Mouse (Mus musculus) layer of hippocampus, postnatal 10 days (tissue): ENCODE data around the gene B4galnt3. TPM values are rescaled to one million over a fixed set of nuclear protein-coding genes. Genes with fewer than 3 reads are reported as not detected.

Experiments used
- DNase-seq, 2 experiments: peaks; one replicate each; pipeline ENCODE4 v3.0.0; 2021; ENCODE audit warnings: low spot score in 2 of 2
- total RNA-seq, 2 experiments: library from RNA; stranded (reverse); gene quantifications; 2 replicates each; pipeline ENCODE4 v1.2.3; 2021

B4galnt3 gene
- total RNA-seq, 2 experiments from 2014 or later = 1.9 to 2.2 TPM

DNA sequence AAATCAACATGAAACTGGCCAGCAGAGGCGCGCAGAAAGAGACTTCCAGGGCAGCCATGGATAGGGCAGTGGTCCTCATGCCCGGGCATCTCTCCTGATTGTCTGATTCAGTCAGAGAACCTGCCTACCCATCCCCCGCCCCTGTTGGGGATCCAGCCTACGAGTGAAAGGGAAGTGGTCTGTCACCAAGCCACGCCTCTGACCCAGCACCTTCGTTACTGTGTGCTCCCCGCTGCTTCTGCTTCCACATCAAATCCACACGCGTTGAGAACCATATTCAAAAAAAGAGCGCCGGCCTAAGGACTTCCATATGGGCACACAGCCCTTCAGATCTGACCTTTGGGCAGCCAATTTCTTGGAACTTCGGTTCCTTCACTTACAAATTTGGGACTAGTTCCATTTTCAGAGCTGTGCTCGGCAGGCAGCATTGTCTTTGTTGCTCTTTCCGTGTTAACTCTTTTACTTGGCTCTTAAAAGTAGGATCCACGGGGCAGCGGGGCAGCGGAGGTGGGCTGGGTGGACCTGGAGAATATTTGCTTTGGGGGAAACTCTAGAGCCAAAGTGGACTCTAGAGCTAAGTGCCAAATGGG lies 106.7 kb downstream of the B4galnt3 start:
- DNase-seq = peak in 1 of 2 experiments; percentile 33

DNA sequence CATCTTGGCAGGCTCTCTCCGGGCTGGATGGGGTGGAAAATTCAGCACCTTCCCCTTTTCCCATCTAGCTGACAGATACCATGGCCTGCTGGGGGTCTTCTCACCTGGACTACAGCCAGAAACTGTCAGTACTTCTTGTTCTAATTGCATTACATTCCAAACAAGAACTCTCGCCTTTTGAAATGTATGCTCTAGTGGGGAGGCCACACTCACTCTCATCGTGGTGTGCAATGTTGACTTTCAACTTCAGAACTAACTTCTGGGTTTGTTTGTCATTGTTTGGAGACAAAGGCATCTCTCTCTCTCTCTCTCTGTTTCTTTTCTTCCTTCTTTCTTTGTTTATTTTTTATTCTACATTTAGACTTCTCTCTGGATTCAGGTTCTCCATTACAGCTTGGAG lies 107.8 kb downstream of the B4galnt3 start:
- DNase-seq = no peak

DNA sequence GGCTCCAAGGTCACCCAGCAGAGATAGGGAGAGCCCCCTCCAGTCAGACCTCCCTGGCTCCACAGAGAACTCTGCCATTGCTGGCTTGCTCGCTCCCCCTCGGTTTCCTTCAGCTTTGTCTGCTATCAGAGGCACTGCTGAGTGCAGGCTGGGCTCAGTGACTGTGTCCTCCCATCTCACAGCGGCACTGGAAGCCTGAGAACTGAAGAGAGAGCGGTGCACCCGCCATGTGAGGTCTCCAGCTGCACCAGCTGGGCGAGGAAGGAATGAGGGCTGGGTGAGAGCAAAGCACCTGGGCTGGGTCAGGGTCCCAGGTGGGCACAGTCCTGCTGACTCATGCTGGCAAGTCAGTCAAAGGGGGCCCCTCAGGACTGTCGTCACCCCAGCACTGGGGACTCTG lies 108.6 kb downstream of the B4galnt3 start:
- no peak for DNase-seq

DNA sequence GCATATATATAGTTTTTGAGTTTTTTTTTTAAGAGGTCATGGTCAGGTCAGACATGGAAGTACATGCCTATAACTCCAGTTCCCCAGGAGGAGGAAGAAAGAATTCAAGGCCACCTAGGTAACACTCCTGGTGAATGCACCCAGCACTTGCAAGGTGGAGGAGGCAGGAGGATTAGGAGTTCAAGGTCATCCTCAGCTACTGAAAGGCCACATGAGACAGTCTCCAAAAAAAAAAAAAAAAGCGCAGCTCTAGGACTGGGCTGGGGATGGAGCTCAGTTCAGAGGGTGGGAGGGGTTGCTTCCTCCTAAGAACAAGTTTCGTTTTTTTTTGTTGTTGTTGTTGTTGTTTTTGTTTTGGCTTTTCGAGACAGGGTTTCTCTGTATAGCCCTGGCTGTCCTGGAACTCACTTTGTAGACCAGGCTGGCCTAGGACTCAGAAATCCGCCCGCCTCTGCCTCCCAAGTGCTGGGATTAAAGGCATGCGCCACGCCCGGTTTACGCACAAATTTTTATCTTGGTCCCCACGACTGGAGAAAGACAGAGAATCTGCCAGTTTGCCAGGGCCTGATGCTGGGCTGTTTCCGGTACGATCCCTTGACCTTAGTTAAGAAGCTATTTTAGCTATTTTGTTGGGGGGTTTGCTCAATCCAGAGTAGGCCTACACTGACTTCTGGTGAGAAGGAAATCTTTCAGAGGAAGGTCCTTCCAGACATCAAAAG lies 109.2 kb downstream of the B4galnt3 start:
- DNase-seq = no peak

DNA sequence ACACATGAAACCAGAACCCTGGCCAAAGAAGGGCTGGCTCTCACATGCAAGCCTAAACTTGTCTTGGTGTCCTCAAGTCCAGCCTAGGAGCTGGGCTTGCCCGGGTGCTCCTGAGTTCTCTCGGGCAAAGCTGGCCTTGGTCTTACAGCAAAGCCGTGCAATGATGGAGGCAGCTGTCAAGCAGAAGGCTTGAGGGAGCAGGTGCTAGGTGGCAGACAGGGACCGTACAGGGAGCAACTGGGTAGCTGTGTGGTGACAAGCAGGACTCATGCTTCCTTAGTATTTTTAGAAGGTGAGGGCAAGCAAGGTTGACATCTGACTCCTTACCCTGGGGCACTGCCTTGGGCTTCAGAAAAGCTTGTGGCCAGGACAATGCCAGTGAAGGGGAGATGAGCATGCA lies 110.6 kb downstream of the B4galnt3 start:
- DNase-seq = no peak

DNA sequence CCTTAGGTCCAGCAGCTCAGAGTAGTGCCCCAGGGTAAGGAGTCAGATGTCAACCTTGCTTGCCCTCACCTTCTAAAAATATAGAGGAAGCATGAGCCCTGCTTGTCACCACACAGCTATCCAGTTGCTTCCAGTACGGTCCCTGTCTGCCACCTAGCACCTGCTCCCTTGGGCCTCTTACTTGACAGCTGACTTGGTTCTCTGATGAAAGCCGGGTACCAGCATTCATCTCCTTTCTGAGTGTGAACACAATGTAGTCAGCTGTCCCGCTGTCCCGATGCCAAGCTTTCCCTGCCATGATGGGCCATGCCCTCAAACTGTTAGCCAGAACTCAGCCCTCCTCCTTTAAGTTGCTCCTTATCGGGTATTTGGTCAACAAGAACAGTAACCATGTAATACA lies 112.2 kb downstream of the B4galnt3 start:
- DNase-seq = no peak

DNA sequence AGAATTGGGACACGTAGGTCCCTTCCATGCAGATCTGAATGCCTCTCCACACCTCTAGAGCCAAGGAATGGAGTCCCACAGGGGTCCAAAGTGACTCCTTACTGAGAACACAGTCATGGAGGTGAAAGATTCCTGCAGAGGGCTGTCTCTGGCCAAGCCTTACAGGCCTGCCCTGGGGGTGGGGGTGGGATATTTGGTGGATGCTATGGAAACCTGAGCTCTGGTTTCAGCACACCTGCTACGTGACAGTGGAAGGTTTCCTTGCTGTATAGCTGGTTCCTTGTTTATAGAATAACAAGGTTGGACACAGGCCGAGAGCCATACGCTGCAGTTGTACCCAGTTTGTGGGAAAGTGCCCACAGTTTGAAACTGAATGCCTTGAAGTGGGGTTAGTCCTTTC lies 113.9 kb downstream of the B4galnt3 start:
- DNase-seq = no peak

DNA sequence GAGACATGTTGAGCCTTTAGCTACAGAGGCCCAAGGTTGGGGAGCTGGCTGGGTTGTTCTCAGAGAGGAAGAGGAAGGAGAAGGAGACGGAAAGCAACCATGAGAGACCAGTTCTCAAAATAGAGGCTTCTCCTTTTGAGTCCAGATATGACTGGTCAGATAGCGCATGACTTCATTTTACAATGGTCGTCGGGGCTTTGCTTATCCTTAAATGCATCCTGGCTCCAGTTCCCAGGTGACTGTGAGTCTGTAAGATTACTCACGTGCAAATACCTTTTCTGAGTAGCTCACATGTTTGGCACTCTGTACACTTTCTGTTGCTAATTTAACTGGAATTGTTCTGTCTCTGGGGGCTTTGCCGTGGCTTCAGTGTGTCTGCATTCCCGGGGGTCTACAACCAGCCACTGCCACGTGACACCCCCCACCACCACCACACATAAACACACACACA lies 114.6 kb downstream of the B4galnt3 start:
- DNase-seq = no peak

DNA sequence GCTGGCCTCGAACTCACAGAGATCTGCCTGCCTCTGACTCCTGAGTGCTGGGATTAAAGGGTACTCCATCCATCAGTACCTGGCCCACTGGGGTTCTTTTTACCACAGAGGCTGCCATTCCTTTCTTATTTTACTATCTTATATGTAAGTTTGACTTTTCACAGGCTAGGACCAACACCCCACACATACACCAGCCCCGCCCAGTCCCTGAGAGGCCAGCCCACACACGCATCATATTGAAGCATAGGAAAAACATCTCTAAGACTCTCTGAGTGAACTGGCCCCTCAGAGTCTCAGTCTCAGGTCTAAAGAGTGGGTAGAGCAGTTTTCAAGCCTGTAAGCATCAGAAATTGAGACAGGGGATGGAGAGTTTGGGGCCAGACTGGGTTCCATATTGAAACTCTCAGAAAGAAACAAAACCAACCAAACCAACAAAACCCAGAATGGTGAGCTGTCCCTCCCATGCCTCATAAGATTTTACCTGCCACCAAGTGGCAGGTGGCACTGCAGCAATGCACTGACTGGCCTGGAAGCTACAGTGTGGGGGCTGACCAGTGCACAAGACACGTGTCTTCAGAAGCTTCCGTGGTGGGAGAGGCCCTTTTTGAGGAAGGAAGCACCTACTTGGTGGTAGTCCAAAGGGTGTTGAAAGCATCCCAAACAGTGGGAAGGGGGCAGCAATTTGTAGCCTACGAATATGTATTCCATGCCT lies 115.2 kb downstream of the B4galnt3 start:
- DNase-seq = no peak

DNA sequence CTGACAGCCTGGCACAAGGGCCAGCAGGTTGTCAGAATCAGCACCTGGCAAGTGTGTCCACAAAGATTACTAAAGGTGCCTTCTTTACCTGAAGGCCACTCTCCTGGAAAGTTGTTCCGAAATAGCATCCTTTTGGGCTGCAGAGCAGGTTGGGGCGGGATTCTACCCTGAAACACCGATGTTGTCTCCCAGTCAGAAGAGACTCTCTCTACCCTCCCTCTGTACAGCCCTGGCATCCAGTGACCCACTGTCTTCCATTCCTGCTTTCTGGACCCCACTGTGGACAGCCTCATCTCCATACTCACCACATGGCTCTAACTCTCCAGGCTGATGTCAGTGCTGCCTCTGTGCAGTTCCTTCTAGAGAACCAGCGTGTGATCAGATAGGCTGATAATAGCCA lies 118.7 kb downstream of the B4galnt3 start:
- DNase-seq = no peak

DNA sequence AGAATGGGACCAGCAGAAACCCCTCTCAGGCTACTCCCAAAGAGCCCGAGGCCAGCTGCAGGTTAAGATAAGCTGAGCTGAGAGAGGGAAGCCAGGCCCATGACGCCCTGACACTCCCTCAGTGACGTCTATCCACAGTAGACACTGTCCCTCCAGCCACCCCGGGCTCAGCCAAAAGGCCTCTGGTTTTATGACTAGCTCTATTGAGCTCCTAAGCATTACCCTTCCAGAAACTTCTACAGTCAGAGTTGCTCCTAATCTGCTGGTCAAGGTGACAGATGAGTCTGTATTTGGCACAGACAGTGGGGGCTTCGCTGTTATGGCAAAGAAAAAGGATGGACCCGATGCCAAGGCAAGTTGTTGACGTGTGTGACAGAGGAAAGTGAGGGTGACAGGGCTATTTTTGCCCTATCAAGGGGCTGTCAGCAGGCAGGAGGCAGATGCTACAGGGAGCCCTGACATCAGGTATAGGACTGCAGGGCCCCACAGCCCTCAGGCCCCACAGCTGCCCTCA lies 119.7 kb downstream of the B4galnt3 start:
- DNase-seq = no peak

DNA sequence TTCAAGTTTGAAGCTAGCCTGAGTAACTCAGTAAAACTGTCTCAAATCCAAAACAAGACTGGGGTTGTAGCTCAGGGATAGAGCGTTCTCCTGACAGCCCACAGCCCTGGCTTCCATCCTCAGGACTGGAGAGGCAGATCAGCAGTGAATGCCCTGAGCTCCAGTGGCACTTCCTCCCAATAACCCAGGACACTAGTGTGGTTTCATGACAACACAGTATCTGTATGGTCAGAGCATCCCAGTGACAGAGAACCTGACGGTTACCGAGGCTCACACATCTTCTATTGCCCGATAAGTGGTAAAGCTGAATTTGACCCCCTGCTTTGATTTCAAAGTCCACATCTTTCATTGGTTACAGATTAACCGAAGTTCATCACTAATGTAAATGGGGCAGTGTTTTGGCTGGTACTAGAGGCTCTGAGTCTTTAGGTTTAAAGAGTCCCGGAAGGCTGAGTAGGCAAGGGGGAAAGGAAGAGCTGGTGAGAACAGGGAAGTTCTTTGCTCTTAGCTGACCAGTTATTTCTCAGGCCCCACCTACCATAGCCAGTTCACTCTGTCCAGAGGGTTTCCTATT lies 120.2 kb downstream of the B4galnt3 start:
- no peak for DNase-seq

DNA sequence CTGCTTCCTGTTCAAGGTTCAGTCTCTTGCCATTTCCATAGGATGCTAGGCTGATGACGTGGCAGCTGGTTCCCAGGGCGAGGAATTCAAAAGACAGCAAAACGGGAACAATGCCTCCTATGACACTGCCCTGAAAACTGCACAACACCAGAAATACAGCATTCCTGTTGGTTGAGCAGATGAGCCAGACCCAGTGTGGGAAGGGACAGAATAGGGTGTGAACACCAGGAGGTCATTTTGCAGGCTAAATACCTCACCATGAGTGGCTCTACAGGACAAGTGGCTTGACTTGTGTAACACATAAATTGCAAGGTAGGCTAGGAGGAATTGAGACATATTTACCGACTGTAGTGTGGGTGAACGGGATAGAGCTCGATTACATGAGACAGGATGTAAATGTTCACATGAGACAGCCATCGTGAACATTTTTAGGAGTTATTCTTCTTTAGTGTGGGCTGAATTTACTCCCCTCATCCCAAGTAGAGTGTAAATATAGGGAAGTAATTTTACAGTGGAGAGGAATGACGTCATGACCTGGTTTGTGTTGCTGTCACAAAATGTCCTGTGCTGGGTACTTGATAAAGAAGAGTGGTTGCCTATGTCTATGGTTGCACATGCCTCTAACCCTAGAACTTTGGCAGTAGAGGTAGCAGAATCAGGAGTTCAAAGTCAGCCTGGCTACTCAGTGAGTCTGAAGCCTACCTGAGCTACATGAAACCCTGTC lies 121.9 kb downstream of the B4galnt3 start:
- no peak for DNase-seq

DNA sequence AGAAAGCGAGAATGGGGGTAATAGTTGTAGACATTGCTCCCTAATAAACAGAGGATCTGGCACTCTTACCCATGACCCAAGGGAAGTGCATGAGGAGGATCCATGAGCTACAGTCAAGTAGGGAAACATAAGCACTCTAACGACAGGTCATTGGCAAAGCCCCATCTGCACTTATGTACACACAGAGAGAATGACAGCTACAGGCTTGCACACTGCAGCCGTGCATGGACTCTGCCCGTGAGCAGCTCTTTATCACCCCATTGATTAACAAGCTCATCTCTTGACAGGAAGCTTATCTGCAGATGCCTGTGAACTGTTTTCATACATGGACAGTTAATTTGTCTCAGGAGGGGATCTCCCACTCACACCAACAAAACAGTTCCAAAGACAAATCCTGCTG lies 126.8 kb downstream of the B4galnt3 start:
- no peak for DNase-seq

DNA sequence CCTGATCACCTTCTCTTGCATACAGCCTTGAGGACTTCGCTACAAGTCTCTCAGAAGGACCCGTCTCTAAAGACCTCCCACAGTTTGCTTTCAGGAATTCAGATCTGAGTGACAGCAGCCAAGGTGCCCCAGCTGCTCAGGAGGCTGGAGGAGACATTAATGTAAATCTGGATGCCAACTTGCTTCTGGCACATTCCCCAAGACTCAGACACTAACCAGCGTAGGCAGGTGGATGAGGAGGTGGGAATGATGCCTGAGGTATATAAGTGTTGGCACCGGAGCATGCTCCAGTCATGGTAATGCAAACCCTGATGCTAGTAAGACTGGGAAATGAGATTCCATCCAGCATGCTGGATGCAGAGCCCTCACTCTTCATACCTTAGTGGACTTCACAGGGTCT lies 129.6 kb downstream of the B4galnt3 start:
- no peak for DNase-seq

DNA sequence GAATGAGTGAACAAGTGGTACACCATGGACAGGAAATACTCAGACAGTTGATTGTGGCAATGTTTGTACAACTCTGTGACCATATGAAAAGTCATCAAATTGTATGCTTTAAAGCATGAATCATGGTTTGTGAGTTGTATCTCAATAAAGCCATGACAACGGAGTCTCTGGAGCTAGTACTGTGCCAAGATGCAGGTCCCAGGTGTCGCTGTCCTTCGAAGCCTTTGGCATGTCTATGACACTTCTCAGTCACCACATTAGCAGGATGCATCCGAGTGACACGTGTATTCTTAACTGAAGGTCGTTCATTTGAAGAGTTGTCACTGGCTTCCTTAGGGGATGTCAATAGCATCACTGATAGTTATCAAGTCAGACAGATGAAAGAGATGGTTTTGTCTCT lies 131.4 kb downstream of the B4galnt3 start:
- no peak for DNase-seq

DNA sequence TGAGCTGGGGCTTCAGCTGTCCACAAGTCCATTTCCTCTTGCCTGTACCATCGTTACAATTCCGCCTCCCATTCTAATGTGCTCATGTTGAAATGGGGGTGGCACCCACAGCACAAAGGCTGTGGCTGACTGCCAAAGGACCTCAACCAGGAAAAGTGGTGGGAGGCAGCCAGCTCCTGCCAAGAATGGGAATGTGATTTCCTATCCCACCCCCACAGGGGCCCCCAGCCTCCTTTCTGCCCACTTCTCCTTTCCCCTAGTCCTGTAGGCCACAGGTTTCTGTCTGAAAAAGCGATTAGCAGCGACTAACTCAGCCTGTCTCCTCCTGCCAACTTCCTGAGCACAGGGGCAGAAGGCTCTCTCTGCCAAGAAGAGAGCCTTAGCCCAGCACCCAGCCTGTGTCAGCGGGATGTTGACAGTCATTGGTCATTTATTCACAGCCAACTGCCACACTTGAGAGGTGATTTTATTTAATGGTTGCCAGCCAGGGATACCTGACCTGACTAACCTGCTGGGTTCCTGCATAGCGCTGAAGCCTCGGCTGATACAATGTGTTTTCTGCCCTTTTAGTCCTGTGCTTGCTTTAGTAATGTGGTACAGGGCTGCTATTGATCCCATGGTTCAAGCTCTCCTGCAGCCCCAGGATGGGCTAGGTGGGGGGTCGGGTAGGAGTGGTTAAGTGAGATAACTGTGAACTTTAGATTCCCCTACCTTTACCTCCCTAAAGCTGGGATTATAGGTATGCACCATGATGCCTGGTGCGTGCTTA lies 135.0 kb downstream of the B4galnt3 start:
- DNase-seq = peak; percentile 48 to 64

DNA sequence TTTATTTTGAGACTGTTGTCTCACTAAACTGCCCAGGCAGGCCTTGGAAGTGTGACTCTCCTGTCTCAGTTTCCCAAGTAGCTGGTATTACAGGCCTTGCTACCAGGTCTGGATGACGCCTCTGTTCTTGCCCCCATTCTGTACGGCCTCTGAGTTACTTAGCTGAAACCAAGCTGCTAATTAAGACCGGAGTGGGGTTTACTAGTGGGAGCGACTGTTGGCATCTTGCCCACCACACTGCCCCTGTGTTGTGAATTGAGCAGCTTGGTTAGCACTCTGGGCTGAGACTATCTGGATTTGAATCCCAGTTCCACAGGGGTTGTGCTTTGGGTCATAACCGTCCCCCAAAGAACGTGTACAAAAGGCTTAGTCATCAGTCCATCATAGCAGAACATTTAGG lies 136.9 kb downstream of the B4galnt3 start:
- DNase-seq = no peak

DNA sequence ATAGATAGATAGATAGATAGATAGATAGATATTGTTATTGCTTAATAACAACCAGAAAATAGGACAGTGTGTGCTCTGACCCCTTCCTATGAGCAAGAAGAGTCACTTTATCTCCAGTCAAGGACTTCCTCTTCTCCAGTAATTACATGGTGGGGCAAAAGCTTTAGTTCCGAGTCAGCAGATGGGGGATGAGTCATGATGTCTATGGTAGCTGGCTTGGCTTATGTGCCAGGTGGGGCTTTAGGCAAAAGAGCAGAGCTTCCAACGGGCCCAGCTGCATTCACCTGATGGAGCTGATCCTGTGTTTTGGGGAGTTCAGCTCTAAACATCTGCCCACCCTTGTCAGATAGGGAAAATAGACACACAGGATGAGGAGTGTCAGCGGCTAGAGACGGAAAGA lies 138.8 kb downstream of the B4galnt3 start:
- DNase-seq = no peak

DNA sequence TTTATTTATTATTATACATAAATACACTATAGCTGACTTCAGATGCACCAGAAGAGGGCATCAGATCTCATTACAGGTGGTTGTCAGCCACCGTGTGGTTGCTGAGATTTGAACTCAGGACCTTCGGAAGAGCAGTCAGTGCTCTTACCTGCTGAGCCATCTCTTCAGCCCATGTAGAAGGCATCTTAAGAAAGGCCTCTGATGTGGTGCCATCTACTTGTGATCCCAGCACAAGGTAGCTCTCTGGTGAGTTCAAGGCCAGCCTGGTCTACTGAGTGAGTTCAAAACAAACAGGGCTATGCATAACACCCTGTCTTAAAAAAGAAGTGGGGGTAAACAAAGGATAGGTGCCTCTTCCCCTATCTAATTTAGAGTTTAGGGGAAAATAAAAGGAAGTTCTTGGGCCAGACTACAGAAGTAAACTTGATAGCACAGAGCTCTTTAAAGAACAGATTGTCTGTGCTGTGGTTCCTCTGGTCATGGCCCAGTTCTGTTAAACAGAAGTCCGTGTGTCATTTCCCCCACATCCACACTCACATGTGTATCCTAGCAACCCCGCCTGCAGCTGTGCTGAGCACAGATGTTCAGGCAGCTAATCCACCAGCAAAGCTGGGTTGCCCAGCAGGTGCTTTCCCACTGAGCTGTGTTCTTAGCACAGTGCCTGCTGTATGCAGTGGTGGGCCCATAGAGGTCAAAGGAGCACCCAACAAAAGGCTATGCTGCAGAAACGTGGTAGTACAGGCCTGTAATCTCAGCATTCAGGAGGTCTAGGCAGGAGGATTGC lies 139.6 kb downstream of the B4galnt3 start:
- no peak for DNase-seq
